Mouse (Mus musculus): ENCODE data around the gene Znhit3.

DNA sequence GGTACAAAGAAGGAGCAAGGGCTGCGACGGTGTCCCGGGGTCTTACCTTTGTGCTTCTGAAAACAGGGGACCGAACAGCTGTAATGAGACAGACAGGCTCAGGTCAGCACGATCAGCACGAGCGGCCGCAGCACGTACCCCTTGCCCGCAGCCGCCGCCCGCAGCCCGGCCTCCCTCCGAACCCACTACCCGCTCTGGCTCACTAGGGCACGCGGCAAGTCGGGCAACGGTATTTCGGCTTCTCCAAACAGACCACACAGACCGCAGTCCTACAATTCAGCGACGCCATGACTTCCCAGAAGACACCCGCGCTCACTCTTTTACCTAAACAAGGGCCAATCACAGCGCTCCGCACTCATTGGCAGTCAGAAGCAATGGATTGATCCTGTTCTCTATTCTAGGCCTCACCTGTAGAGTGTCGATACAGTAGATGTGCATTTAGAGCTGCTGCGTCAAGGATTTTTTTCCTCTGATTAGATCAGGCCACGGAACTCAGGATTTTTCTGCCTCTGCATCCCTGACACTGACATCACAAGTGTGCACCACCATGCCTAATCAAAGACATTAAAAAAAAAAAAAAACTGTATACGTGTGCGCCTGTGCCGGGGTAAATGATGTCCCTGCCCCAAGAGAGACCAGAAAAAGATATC lies at the start of gene Znhit3:
- TF ChIP-seq CTCF (IDR thresholded peaks at IDR 0.05; ENCODE audit: borderline replicate concordance, extremely low read depth, insufficient read depth, insufficient read length), result no peak
- TF ChIP-seq POLR2A (IDR thresholded peaks at IDR 0.05; ENCODE audit: borderline replicate concordance, extremely low read depth, insufficient read depth, insufficient read length, poor library complexity, severe bottlenecking), result peak; percentile 31; the same call in 1 of the 2 replicates

Measured in brain, embryonic 14.5 days (tissue).